Mouse (Mus musculus) bone marrow macrophage, adult 2 months (primary cell): Measurements from ENCODE around the gene Iqsec2.

ENCODE experiments used
- CTCF ChIP-seq: IDR thresholded peaks from 2 replicates; pipeline ENCODE4 v1.5.1; 2012; ENCODE audit warnings: low read depth, mild to moderate bottlenecking, low read length, moderate library complexity
- POLR2A ChIP-seq: IDR thresholded peaks from 2 replicates; pipeline ENCODE4 v1.6.1; 2012; ENCODE audit warnings: mild to moderate bottlenecking, low read depth, low read length, borderline replicate concordance

GRCm38 (mm10) chrX:152175284-152175683, 31.2 kb downstream of the Iqsec2 start:
- TF ChIP-seq POLR2A (no peak), CTCF (no peak)
